Mouse (Mus musculus) brown adipose tissue, adult 24 weeks (tissue): ENCODE data around the gene Cacna2d1. TPM values are rescaled to one million over a fixed set of nuclear protein-coding genes. Genes with fewer than 3 reads are reported as not detected.
A peak's percentile ranks its signal among the peaks of the same experiment; 100 is the strongest.

Source experiments
- H3K27ac ChIP-seq: fragments of 200-500 bp; replicated peaks from 2 replicates; pipeline ENCODE4 v1.5.1; 2012; ENCODE audit warnings: low read depth, mild to moderate bottlenecking, low read length
- H3K4me1 ChIP-seq: fragments of 200-500 bp; 2 replicates; pipeline ENCODE4 v1.6.1; 2012; ENCODE audit warnings: low read length, mixed read lengths; ENCODE audit not compliant: control insufficient read depth, insufficient read depth, insufficient read length
- H3K4me3 ChIP-seq: fragments of 200-500 bp; 2 replicates; pipeline ENCODE4 v1.5.1; 2012; ENCODE audit warnings: low read depth, mild to moderate bottlenecking, low read length, moderate library complexity; ENCODE audit not compliant: insufficient read depth
- polyA plus RNA-seq: library from polyadenylated mRNA; stranded (reverse); fragments of >200 nt; gene quantifications from 2 replicates; pipeline ENCODE4 v1.2.4, GENCODE M21; 2012; ENCODE audit not compliant: missing spikeins, insufficient read depth, insufficient read length

Gene Cacna2d1
- polyA plus RNA-seq, 1 experiment = 5.7 TPM

DNA sequence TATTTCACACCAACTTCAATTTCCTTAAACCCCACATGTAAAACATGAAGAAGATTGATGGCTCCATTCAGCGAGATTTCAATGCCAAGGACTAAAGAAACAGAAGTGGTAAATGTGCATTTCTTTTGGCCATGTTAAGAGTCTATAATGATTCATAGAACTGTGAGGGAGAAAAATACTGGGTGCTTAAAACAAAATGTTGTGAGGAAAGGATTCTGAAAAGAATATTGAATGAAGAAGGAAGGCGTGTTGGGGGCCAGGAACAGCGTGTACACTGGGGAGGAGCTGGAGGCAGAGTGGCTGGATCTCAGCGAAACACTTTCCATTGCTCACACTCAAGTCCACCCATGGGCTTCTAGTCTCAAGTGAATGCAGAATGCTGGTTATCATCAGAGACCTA, 360.2 kb downstream of the Cacna2d1 start:
- no peak overlapping the region for H3K4me3 ChIP-seq
- no peaks in the 10 kb centered on the region for H3K4me1 ChIP-seq
- no peak overlapping the region for H3K27ac ChIP-seq

DNA sequence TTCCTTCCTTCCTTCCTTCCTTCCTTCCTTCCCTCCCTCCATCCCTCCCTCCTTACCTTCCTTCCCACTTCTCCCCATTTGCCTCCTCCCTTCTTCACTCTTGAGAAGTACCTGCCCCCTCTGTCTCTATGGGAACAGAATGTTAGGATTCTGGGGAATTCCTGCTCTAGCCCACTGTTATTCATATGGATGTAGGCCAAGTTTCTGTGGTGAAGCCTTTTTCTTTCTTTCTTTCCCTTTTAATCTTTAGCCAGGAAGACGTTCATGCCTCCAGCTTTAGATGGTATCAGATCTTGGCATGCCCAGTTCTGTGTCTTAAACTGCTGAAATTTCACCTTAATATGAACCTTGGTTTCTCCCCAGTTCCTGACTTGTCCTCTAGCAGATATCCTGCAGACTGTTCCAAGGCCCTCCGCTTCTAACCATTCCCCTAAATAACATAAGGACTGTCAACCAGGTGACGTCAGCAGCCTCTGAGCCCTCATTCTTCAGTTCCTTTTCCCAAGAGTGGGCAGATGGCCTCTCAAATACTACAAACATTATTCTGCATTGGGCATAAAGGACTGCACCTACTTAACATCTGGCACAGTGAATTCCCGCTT, 362.8 kb downstream of the Cacna2d1 start:
- no peaks in the 10 kb centered on the region for H3K4me1 ChIP-seq
- no peak overlapping the region for H3K27ac ChIP-seq
- H3K4me3 ChIP-seq = no peak overlapping the region

DNA sequence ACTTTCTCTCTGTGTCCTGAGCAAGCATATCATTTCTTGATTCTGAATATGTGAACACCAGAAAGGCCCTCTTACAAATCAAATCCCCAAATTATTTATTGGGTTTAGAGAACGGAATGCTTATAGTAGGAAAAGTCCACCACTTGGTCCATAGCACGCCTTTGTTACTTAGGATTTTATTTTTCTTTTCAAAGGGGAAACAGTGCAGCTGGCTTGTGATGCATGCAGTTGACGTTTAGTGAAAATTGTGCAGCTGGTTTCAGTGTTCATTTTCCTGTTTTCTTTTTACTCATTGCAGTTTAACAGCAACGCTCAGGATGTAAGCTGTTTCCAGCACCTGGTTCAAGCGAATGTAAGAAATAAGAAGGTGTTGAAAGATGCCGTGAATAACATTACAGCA, 365.1 kb downstream of the Cacna2d1 start:
- no peak overlapping the region for H3K4me3 ChIP-seq
- no peaks in the 10 kb centered on the region for H3K4me1 ChIP-seq
- H3K27ac ChIP-seq = no peak overlapping the region

DNA sequence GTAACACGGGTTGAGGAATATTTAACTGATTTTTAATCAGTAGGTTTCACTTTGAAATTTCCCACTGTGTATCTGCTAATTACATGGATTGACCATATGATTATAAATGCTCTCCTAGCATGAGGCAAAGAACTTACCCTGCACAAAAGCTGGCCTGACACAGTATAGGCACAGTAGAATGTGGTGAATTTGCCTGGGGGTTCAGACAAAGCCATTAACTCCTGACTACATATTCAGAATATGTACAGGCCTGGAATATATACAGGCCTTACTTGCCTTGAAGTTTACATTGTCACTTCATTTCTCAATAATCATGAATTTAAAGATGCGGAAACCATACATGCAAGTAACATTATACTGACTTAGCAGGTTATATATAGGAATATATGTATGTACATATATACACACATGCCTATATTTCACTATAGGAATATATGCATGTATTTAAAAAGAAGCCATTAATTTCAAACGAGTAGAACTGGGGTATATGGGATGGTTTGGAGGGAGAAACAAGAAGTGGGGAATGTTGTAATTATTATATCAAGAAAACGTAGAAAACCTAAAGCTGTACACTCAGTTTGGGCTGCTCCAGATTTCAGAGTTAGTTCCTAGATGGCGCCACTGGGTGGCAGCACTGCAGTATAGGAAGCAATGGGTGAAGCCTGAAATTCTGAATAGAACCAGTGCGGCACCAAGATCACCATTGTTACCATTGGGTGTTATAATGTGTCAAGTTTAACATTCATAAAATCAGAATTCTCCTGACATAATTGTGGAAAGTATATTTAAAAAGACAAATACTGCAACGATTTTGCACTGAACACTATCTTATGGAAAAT, 374.9 kb downstream of the Cacna2d1 start:
- Histone ChIP-seq H3K4me3 (no peak overlapping the region), H3K4me1 (no peaks in the 10 kb centered on the region), H3K27ac (no peak overlapping the region)

DNA sequence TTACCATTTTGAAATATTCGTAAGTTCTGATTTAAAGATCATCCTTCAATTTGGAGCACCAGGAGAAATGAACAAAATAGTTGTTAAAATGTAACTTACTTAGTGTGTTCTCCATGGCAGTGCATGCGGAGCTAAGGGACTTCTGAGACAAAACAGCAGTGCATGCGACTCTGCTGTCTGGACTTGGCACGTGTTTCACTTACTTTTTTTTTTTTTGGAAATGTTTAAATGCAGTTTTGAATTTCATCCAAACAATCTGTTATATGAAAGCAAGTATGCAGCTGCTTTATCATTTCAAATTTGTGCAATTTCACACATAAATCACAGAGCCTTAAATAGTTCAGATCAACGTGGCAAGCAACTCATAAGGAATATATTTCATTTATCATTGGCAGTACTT, 379.8 kb downstream of the Cacna2d1 start:
- Histone ChIP-seq H3K27ac (no peak overlapping the region), H3K4me1 (peaks cover 2% of the 10 kb centered on the region; the same call in 1 of the 2 replicates), H3K4me3 (no peak overlapping the region)

DNA sequence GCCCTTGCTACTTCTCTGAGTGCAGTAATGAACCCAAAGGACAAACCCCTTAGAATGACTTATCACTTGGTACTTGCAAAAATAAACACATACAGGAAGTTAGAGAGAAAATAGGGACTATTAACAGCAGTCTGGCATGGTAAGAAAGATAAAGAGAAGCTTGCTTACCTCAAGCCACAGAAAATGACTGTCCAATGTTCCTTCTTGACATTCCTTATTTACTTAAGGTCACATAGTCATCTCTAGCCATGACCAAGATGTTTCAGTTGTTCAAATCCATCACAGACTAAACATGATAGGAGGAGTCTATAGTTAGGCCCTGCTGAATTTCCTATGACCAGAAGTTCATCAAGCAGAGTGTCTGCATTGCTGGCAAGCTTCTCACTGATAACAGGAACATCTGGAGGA, 381.5 kb downstream of the Cacna2d1 start:
- Histone ChIP-seq H3K4me3 (no peak overlapping the region), H3K4me1 (peaks cover 2% of the 10 kb centered on the region; the same call in 1 of the 2 replicates), H3K27ac (no peak overlapping the region)

DNA sequence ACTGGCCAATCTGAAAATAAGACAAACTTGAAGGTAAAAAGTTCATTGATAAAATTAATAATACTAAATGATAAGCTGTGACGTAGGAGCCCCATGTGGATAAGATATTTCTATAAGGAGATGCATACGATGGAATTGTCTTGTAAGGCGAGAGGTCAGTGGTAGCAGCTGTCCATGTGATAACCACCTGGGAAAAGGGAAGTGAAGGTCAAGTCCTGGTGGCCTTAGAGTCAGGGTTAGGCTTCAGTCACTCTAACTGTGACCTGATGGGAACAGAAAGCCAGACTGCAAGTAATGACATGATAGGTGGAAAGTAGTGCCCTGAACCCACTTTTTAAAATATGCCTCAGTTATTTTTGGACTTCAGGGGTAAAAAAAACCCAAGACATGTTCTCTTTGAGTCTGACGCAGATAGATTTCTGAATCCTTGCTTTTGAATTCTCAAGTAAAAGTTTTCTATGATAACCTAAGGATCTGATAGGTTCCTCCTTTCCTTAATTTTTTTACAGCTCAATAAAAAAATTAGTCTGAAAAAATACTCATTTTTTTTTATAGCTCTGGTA, 383.3 kb downstream of the Cacna2d1 start:
- H3K27ac ChIP-seq = peak overlapping the region; percentile 63; the same call in 1 of the 2 replicates
- no peak overlapping the region for H3K4me3 ChIP-seq
- H3K4me1 ChIP-seq = peaks cover 2% of the 10 kb centered on the region; the same call in 1 of the 2 replicates

DNA sequence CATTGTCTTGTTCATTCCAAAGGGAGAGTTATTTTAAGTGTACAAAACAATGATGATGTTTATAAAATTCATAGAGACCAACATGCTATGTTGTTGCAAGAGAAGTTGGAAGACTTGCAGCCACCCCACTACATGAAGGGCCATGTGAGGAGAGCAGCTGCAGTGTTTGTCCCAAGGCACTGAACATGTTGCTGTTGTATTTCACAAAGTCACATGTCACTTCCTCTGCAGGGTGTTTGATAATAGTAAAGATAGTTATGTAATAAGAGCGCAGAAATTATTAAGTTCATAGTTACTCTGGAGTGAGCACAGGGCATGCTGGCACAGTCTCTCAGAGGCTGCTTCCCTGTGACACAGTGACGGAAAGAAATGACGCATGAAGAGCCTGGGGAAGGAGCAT, 392.1 kb downstream of the Cacna2d1 start:
- no peaks in the 10 kb centered on the region for H3K4me1 ChIP-seq
- no peak overlapping the region for H3K4me3 ChIP-seq
- H3K27ac ChIP-seq = no peak overlapping the region

DNA sequence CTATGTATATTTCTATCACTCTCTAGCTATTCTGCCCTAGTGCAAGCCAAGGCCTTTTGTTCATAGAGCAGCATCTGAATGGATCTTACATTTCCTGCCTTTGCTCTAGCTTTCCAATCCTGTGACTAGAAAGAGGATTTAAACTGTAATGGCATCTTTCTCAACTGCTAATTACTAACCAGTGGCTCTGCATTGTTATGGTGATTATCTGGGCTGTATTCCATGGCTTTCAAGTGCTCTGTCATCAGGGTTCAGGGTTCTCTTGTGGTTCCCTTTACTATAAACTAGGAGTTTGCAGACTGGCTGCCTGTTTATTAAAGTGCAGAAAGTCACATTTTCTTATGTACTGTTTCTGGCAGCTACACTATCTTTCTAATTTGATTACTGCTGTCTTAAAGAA, 410.9 kb downstream of the Cacna2d1 start:
- Histone ChIP-seq H3K27ac (no peak overlapping the region), H3K4me1 (no peaks in the 10 kb centered on the region), H3K4me3 (no peak overlapping the region)

DNA sequence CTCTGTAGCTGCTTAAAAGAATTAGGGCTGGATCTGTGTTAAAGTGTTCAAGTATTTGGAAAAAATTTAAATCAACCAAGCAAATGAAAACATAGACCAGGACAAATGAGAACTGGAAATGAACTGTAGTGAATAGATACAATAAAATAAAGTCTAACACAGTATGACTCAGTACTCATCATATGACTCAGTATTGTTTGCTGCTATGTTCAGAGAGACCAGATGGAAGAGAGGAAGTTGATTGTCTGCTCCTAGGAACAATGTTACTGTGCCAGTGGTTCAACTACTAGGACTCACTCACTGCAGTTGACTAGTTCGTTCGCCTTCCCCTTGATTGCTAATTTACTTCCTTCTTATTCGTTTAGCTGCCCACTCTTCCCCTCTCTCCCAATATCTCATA, 421.3 kb downstream of the Cacna2d1 start:
- Histone ChIP-seq H3K4me3 (no peak overlapping the region), H3K27ac (no peak overlapping the region), H3K4me1 (no peaks in the 10 kb centered on the region)

DNA sequence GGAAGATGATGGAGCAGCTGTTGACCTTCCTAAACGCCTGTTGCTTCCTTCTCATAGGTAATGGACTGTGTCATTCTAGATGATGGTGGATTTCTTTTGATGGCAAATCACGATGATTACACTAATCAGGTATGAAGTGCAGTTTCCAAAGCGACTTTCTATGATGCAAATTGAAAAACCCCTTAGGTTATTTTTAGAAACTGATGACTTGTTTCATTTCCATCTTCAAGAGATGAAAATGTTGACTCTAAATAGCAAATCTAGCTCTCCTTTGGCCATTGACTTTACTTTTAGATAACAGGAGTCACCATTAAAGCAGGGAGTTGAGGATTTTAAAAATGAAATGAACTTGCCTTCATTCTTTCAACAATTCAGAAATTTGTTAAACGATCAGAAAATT, 423.2 kb downstream of the Cacna2d1 start:
- Histone ChIP-seq H3K4me3 (no peak overlapping the region), H3K27ac (no peak overlapping the region), H3K4me1 (no peaks in the 10 kb centered on the region)

DNA sequence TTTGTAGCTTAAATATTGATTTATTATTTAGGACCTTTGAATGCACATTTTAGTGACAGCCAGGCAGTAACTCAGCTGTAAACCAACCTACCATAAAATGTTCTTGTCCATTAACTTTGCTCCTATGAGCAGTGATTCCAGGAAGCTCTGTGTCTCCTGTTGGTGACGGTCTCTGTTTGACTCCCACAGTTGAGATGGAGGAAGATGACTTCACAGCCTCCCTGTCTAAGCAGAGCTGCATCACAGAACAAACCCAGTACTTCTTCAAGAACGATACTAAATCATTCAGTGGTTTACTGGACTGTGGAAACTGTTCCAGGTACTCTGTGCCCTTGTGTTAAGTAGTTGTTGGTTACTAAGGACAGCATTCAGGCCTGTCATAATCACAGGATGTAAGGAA, 427.6 kb downstream of the Cacna2d1 start:
- no peaks in the 10 kb centered on the region for H3K4me1 ChIP-seq
- H3K27ac ChIP-seq = no peak overlapping the region
- no peak overlapping the region for H3K4me3 ChIP-seq

DNA sequence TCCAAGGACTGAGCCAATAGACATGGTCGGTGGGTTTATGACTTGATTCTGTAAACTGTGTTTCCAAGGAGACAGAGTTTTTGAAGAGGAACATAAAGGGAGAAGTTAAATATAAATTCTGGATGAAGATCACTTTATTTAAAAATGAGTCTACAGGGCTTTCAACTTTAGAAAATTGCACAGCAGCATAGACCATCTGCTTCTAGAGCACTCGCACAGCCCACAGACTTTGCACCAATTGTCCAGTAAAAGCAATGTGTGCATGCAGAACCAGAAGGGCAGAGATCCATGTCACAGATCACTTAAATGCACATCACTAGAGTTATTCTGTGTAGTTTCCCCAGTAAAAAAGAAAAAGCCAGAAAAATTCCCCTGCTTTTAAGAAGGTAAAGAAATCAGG, 428.7 kb downstream of the Cacna2d1 start:
- Histone ChIP-seq H3K4me3 (no peak overlapping the region), H3K4me1 (no peaks in the 10 kb centered on the region), H3K27ac (no peak overlapping the region)

DNA sequence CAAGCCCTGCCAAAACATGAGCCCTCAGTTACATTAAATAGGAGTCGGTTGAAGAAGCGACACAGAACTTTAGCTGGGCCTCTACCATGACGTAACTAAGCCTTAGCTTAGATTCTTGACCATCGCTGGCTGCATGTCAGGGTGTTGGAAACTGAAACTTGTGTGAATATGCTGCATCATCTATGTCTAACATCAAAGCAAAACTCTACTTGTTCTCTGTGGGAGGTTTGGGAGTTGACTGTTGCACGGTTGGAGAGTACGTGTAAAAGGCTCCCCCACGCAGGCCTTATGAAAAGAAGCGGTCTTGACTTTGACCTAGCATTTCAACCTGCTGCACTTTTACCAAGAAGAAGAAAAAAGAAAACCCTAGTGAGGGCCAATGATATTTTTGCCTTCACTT, 436.2 kb downstream of the Cacna2d1 start:
- Histone ChIP-seq H3K4me1 (no peaks in the 10 kb centered on the region), H3K27ac (no peak overlapping the region), H3K4me3 (no peak overlapping the region)

DNA sequence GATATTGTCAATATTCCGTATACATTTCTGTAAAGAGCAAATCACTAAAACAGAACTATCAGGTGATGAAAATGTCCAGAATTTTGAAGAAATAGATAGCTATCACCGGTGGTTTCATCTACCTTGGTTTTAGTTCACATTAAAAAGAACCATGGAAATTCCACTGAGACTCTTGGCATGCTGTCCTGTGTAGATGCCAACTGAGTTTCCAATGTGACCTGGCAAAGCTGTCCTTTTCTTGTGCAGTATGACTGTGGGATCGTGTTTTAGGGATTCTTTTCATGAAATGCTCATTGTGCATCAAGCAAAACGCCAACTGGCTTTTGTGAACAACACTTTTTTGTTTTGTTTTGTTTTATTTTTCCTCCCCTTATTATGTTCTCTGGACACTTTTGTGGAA, 439.5 kb downstream of the Cacna2d1 start:
- Histone ChIP-seq H3K4me1 (no peaks in the 10 kb centered on the region), H3K4me3 (no peak overlapping the region), H3K27ac (no peak overlapping the region)
